Mouse (Mus musculus) R1 (cell line): ENCODE results near the gene Ddx42.

Experiments
- DNase-seq: peaks from one replicate; pipeline ENCODE4 v3.0.0-alpha.2; 2018; ENCODE audit warnings: low read depth, low spot score

Gene Ddx42

GRCm38 (mm10) chr11:106268326-106269059, 51.8 kb downstream of the Ddx42 start:
- DNase-seq, result no peak

- no peak for DNase-seq
Observed at GRCm38 (mm10) chr11:106269060-106269431, 52.3 kb downstream of the Ddx42 start.

GRCm38 (mm10) chr11:106271131-106271793, 54.5 kb downstream of the Ddx42 start:
- no peak for DNase-seq

- DNase-seq, result peak; percentile 41
Observed at GRCm38 (mm10) chr11:106271794-106272643, 55.3 kb downstream of the Ddx42 start.

GRCm38 (mm10) chr11:106272644-106273310, 56.1 kb downstream of the Ddx42 start, which contains the start of gene Smarcd2:
Gene Smarcd2, minus strand, starts transcription at chr11:106272972.
- peak; percentile 99 for DNase-seq

GRCm38 (mm10) chr11:106273311-106273684, 56.6 kb downstream of the Ddx42 start:
- DNase-seq, result no peak

- DNase-seq, result no peak
Observed at GRCm38 (mm10) chr11:106273811-106274210, 57.1 kb downstream of the Ddx42 start.

- DNase-seq, result no peak
Observed at GRCm38 (mm10) chr11:106274374-106274773, 57.6 kb downstream of the Ddx42 start.

- DNase-seq, result peak; percentile 63
Observed at GRCm38 (mm10) chr11:106274971-106275411, 58.3 kb downstream of the Ddx42 start.

- peak; percentile 94 for DNase-seq
Observed at GRCm38 (mm10) chr11:106276454-106276853, 59.7 kb downstream of the Ddx42 start, which contains the start of gene Tcam1. Gene Tcam1, plus strand, starts transcription at chr11:106276672.

GRCm38 (mm10) chr11:106282452-106282851, 65.7 kb downstream of the Ddx42 start:
- DNase-seq, result no peak

- DNase-seq, result no peak
Observed at GRCm38 (mm10) chr11:106283371-106283770, 66.6 kb downstream of the Ddx42 start.

GRCm38 (mm10) chr11:106284126-106284525, 67.4 kb downstream of the Ddx42 start:
- no peak for DNase-seq

GRCm38 (mm10) chr11:106286206-106286605, 69.5 kb downstream of the Ddx42 start:
- DNase-seq, result no peak

- DNase-seq, result no peak
Observed at GRCm38 (mm10) chr11:106286987-106287386, 70.3 kb downstream of the Ddx42 start.

- no peak for DNase-seq
Observed at GRCm38 (mm10) chr11:106289369-106289768, 72.6 kb downstream of the Ddx42 start.

- no peak for DNase-seq
Observed at GRCm38 (mm10) chr11:106290376-106290775, 73.7 kb downstream of the Ddx42 start.

GRCm38 (mm10) chr11:106291861-106292260, 75.1 kb downstream of the Ddx42 start:
- no peak for DNase-seq
